21 mouse cellular contexts compared by ENCODE assay signal in genomic region chr1:136677847-136678325, GRCm38 (mm10). TPM values are rescaled to one million over a fixed set of nuclear protein-coding genes. Genes with fewer than 3 reads are reported as not detected.
A peak's percentile ranks its signal among the peaks of the same experiment; 100 is the strongest.
DNase-seq lines count a peak whose midpoint lies in the region; TF ChIP-seq lines count a peak whose summit lies in the region.
"Had no signal": no experiment of that assay in that cellular context is flagged by ENCODE, and none has a peak within 500 bp of the region (broad histone marks: within the 10 kb centered on the region; RNA-seq: fewer than 3 reads in every experiment).

No protein-coding gene starts in this region.

- TF ChIP-seq EP300 in ES-Bruce4 (IDR thresholded peaks at IDR 0.05; ENCODE audit: insufficient read depth, low read depth, low read length), result peak; percentile 82

- H3K4me3 ChIP-seq in ES-Bruce4 (ENCODE audit: low read depth, low read length) (0 out of 2 replicates have a peak overlapping the region, but pooled peaks have one; percentile 58), ES-E14 (ENCODE audit: insufficient read depth in 1 of 2, low read depth in 1 of 2, low read length in 2 of 2, poor library complexity in 1 of 2, severe bottlenecking in 1 of 2) (peak overlapping the region in 1 of 2 experiments; percentile 52; a peak in 2 of 4 replicates)
- H3K4me3 ChIP-seq: embryonic facial prominence, embryonic 13.5 days; embryonic facial prominence, embryonic 15.5 days; erythroblast, embryonic 14.5 days; forebrain, embryonic 10.5 days; forebrain, embryonic 12.5 days; forebrain, embryonic 15.5 days had no signal

- peak overlapping the region; percentile 65 for H3K9ac ChIP-seq in ES-Bruce4 (ENCODE audit: low read depth, poor library complexity, severe bottlenecking)
- peak overlapping the region; percentile 77; the same call in 1 of the 2 replicates for H3K9ac ChIP-seq in ES-E14 (ENCODE audit: insufficient read depth, low read depth, low read length, poor library complexity, severe bottlenecking)
- H3K9ac ChIP-seq: embryonic facial prominence, embryonic 13.5 days; embryonic facial prominence, embryonic 15.5 days; forebrain, embryonic 12.5 days; forebrain, embryonic 15.5 days; forebrain, postnatal 0 days had no signal

- H3K36me3 ChIP-seq in ES-Bruce4 (ENCODE audit: control insufficient read depth, insufficient read depth, low read length, poor library complexity, severe bottlenecking), result no peaks in the 10 kb centered on the region; the same call in 1 of the 2 replicates
- no peaks in the 10 kb centered on the region for H3K36me3 ChIP-seq in ES-E14 (ENCODE audit: control insufficient read depth, insufficient read depth, low read length, poor library complexity, severe bottlenecking)
- H3K36me3 ChIP-seq: embryonic facial prominence, embryonic 13.5 days; embryonic facial prominence, embryonic 15.5 days; forebrain, embryonic 10.5 days; forebrain, embryonic 12.5 days; forebrain, embryonic 15.5 days had no signal

- peak overlapping the region; percentile 97 for H3K27ac ChIP-seq in ES-Bruce4 (ENCODE audit: insufficient read depth, low read length)
- H3K27ac ChIP-seq in ES-E14 (ENCODE audit: insufficient read depth, low read depth, low read length, poor library complexity, severe bottlenecking), result peak overlapping the region; percentile 99
- H3K27ac ChIP-seq: embryonic facial prominence, embryonic 13.5 days; embryonic facial prominence, embryonic 15.5 days; forebrain, embryonic 10.5 days; forebrain, embryonic 15.5 days had no signal

- H3K4me1 ChIP-seq in ES-Bruce4 (ENCODE audit: control insufficient read depth, insufficient read depth, low read length), result peaks cover 8% of the 10 kb centered on the region
- peaks cover 27 to 30% of the 10 kb centered on the region in 2 experiments for H3K4me1 ChIP-seq in ES-E14 (ENCODE audit: control insufficient read depth in 2 of 2, insufficient read depth in 2 of 2, low read length in 2 of 2, poor library complexity in 1 of 2)

- H3K27me3 ChIP-seq in ES-Bruce4 (ENCODE audit: control insufficient read depth, insufficient read depth, low read length, poor library complexity, severe bottlenecking), result no peaks in the 10 kb centered on the region
- H3K27me3 ChIP-seq: embryonic facial prominence, embryonic 15.5 days; forebrain, embryonic 15.5 days had no signal

- no peak for TF ChIP-seq CTCF in ES-Bruce4 (IDR thresholded peaks at IDR 0.05; ENCODE audit: low read depth, low read length)

- TF ChIP-seq POLR2A in ES-Bruce4 (IDR thresholded peaks at IDR 0.05; ENCODE audit: insufficient read depth, low read length), result no peak

- no peak for DNase-seq in ES-E14 (ENCODE audit: low read depth, low spot score)
- no peak for DNase-seq in frontal cortex, postnatal 25 days (ENCODE audit: low spot score in 2 of 2)
- no peak for DNase-seq in layer of hippocampus, postnatal 14 days (ENCODE audit: low spot score in 2 of 2)
- no peak for DNase-seq in spleen, adult 18-20 months
- DNase-seq: adrenal gland, adult 8-10 months; adrenal gland, postnatal 14 days; adrenal gland, postnatal 36 days; cerebellum, adult 11-12 months; cerebellum, adult 2 months; cerebellum, adult 9-10 months; cerebellum, postnatal 10 days; cerebellum, postnatal 36 days; embryo, embryonic 11 days; forebrain, postnatal 0 days had no signal

- H3K9me3 ChIP-seq in ES-Bruce4 (replicated peaks; ENCODE audit: control insufficient read depth, insufficient read depth, low read length, poor library complexity, severe bottlenecking) (no peaks in the 10 kb centered on the region), ES-E14 (ENCODE audit: control insufficient read depth, insufficient read depth, low read depth, low read length) (no peaks in the 10 kb centered on the region)
- H3K9me3 ChIP-seq: embryonic facial prominence, embryonic 13.5 days; embryonic facial prominence, embryonic 15.5 days; forebrain, embryonic 10.5 days; forebrain, embryonic 12.5 days; forebrain, embryonic 15.5 days had no signal

- in situ Hi-C loops in ES-E14 (cut with MboI; ENCODE audit: low sequenced_read_pairs in 2 of 2, unreplicated experiment in 2 of 2), result no loop called here

TF ChIP-seq in ES-E14, 5 proteins besides CTCF, POLR2A, EP300 and RAD21:
- no peak for TF ChIP-seq MAFK (IDR thresholded peaks at IDR 0.05; ENCODE audit: insufficient read depth, low read depth, low read length)
- TF ChIP-seq CHD2 (IDR thresholded peaks at IDR 0.05; ENCODE audit: low read depth, low read length), result peak; percentile 92
- TF ChIP-seq ZC3H11A (IDR thresholded peaks at IDR 0.05; ENCODE audit: borderline replicate concordance, low read depth, low read length), result no peak
- no peak for TF ChIP-seq ZNF384 (IDR thresholded peaks at IDR 0.05; ENCODE audit: low read depth, low read length)

RNA-seq across cellular contexts. Expression of gene Zfp281, which starts 53.2 kb away (rescaled TPM):
- polyA plus RNA-seq in ES-Bruce4 (2011; ENCODE audit: insufficient read depth, insufficient read length, low read depth, missing spikeins), result 94.4 and 98.1 TPM in 2 replicates
- 65.0 and 65.5 TPM in 2 replicates for total RNA-seq in ES-E14 (2012; rRNA removed)
- total RNA-seq in layer of hippocampus, postnatal 14 days (2021), result 10 to 100 TPM; 30.7 to 31.3 TPM
